Mouse (Mus musculus) midbrain, embryonic 10.5 days (tissue): ENCODE measurements around the gene Ddi2. TPM values are rescaled to one million over a fixed set of nuclear protein-coding genes. Genes with fewer than 3 reads are reported as not detected.

ENCODE experiments used
- DNase-seq: peaks from one replicate; pipeline ENCODE4 v3.0.0-alpha.2; 2017; ENCODE audit warnings: low spot score
- H3K27ac ChIP-seq: fragments of 300-500 bp; sonication (generic); replicated peaks from 2 replicates; pipeline ENCODE4 v1.5.1; 2016; ENCODE audit warnings: mild to moderate bottlenecking
- H3K27me3 ChIP-seq: fragments of 300-500 bp; sonication (generic); 2 replicates; pipeline ENCODE4 v1.6.1; 2016; ENCODE audit warnings: low read depth, mild to moderate bottlenecking; ENCODE audit not compliant: poor library complexity, severe bottlenecking
- H3K36me3 ChIP-seq: fragments of 300-500 bp; sonication (generic); 2 replicates; pipeline ENCODE4 v1.6.1; 2016; ENCODE audit warnings: mild to moderate bottlenecking, moderate library complexity
- H3K4me1 ChIP-seq: fragments of 300-500 bp; sonication (generic); 2 replicates; pipeline ENCODE4 v1.6.1; 2016
- H3K4me3 ChIP-seq: fragments of 300-500 bp; sonication (generic); 2 replicates; pipeline ENCODE4 v1.5.1; 2016; ENCODE audit warnings: mild to moderate bottlenecking, moderate library complexity
- H3K9me3 ChIP-seq: fragments of 300-500 bp; sonication (generic); replicated peaks from 2 replicates; pipeline ENCODE4 v1.6.1; 2016; ENCODE audit warnings: mild to moderate bottlenecking
- WGBS: fragments of 180-500 bp; shearing (Covaris S2); methylation state at CpG from one replicate; pipeline ENCODE4 v1.1.7; 2016; 5-methylcytosine and 5-hydroxymethylcytosine counted together
- polyA plus RNA-seq: library from polyadenylated mRNA; unstranded; fragments of >200 nt; fragmentation: Nextera tagmentation; extraction: Ambion mirVana; gene quantifications from 2 replicates; pipeline ENCODE4 v1.2.1, GENCODE M21; 2016

Gene Ddi2
- polyA plus RNA-seq, 1 experiment from 2014 or later: 23.7 TPM

DNA sequence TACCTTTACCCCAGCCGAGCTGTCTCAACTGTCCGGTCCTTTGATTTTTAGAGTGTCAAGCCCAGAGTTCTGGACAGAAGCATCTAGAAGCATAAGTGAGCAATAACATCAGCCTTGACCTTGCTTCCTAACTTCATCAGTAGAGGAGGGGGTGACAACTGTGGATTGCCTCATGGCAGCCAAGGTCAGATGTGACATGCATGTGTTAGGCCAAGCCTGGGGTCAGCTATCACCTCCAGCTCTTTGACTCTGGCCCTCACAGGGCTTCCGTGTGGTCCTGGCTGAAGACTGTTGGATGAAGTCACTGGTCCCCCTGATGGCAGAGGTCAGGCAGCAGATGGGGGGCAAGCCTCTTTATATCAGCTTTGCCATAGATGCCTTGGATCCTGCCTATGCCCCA lies 33.9 kb upstream of the Ddi2 start:
- H3K9me3 ChIP-seq: no peaks in the 10 kb centered on the region
- H3K4me3 ChIP-seq: no peak overlapping the region
- H3K36me3 ChIP-seq: peaks cover 14% of the 10 kb centered on the region
- DNase-seq: no peak
- no peaks in the 10 kb centered on the region for H3K27me3 ChIP-seq
- H3K4me1 ChIP-seq: peaks cover 3% of the 10 kb centered on the region; the same call in 1 of the 2 replicates
- no peak overlapping the region for H3K27ac ChIP-seq
- WGBS: 98% methylated on average over 3 of the region's 3 CpGs

DNA sequence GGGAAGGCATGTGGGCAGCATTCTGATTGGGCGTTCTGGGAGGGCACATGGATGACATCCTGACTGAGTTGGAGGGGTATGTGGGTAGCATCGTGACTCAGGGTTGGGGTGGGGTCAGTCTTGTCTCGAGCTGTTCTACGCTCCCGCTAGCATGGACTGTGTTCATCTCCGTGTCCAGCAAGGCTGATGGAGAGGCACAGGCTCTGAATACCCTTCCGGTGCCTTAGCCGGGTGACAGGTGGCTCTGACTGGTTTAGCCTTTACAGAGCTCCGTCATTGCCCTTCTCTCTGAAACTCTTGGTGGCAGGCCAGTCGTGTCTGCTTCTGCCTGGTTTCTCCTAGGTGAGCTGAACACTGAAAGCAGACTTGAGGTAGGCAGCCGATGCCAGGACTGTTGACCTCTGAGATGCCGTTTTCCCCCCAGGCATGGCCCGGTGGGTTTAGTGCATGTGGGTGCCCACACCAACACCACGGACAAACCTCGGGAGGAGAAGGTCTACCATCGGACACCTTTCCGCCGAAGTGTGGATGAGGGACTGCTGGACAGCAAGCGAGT lies 32.2 kb upstream of the Ddi2 start:
- Histone ChIP-seq H3K9me3 (no peaks in the 10 kb centered on the region), H3K27ac (no peak overlapping the region), H3K27me3 (no peaks in the 10 kb centered on the region), H3K4me3 (no peak overlapping the region), H3K36me3 (no peaks in the 10 kb centered on the region; the same call in 1 of the 2 replicates), H3K4me1 (peaks cover 10% of the 10 kb centered on the region)
- no peak for DNase-seq
- 94% methylated on average over 19 of the region's 19 CpGs for WGBS

DNA sequence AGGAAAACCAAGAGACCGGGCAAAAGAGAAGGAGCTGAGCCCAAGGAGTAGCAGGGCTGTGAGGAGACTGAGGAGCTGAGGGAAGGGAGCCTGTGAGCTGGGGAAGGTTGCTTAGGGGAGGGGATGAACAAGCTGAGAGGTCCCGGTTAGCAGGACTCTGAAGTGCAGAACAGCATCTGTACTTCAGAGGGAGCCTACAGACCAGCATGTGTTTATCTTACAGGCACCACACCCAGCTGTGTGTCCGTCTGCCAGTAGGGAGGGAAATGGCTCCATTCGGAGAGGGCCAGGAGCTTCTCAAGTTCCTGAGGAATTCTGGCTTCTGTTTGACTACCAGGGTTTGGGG lies 28.8 kb upstream of the Ddi2 start:
- peaks cover 10% of the 10 kb centered on the region for H3K4me1 ChIP-seq
- no peak overlapping the region for H3K4me3 ChIP-seq
- 16% methylated on average over 4 of the region's 4 CpGs for WGBS
- peaks cover 2% of the 10 kb centered on the region; the same call in 1 of the 2 replicates for H3K27me3 ChIP-seq
- DNase-seq: peak; percentile 18
- H3K9me3 ChIP-seq: no peaks in the 10 kb centered on the region
- H3K36me3 ChIP-seq: no peaks in the 10 kb centered on the region
- H3K27ac ChIP-seq: 0 out of 2 replicates have a peak overlapping the region, but pooled peaks have one; percentile 34

DNA sequence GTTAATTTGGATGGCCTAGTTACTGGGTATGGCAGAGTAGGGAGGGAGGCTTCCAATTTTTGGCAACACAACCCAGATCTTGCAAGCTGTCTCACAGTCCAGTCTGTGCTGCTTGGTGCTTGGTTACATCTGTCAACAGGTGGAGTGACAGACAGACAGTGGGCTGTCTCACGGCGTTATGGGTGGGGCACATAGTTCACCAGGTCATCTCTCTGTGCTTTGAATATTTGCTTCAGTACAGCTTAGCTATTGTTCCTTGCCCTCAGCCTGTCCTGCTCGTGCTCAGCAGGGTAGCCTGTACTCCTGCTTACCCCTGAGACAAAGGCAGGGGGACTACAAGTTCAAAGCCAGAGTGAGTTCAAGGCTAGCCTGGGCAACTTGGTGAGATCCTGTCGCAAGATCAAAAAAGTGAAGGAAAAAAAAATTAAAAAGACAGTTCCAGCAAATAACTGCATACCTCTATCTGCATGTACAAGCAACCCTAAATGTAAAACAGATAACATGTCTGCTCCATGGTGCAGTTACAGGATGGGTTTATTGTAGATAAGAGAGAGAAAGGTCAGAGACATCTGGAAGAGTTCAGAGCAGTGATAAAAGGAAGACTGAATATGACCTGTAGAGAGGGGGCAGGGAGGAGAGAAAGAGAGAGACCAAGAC lies 28.3 kb upstream of the Ddi2 start:
- peaks cover 14% of the 10 kb centered on the region for H3K4me1 ChIP-seq
- 49% methylated on average over 4 of the region's 4 CpGs for WGBS
- H3K27ac ChIP-seq: 0 out of 2 replicates have a peak overlapping the region, but pooled peaks have one; percentile 34
- H3K36me3 ChIP-seq: no peaks in the 10 kb centered on the region
- H3K27me3 ChIP-seq: peaks cover 7% of the 10 kb centered on the region; the same call in 1 of the 2 replicates
- no peak for DNase-seq
- no peak overlapping the region for H3K4me3 ChIP-seq
- H3K9me3 ChIP-seq: no peaks in the 10 kb centered on the region

DNA sequence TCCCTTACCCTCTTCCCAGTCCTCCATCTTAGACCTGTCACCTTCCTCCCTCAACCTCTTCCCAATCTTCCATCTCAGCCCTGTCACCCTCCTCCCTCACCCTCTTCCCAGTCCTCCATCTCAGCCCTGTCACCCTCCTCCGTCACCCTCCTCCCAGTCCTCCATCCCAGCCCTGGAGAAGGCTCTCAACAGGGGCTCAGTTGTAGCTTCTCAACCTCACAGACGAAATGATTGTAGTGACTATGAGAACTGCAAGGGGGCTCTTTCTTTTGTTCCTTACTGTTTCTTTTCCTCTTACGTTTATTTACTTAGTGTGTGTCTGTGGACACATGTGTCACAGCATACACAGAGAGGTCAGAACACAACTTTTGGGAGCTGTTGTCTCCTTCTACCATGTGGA lies 27.6 kb upstream of the Ddi2 start:
- peaks cover 8% of the 10 kb centered on the region; the same call in 1 of the 2 replicates for H3K27me3 ChIP-seq
- H3K27ac ChIP-seq: no peak overlapping the region
- H3K4me1 ChIP-seq: peaks cover 16% of the 10 kb centered on the region
- no peak overlapping the region for H3K4me3 ChIP-seq
- no peaks in the 10 kb centered on the region for H3K9me3 ChIP-seq
- DNase-seq: no peak
- 66% methylated on average over 3 of the region's 3 CpGs for WGBS
- no peaks in the 10 kb centered on the region for H3K36me3 ChIP-seq

DNA sequence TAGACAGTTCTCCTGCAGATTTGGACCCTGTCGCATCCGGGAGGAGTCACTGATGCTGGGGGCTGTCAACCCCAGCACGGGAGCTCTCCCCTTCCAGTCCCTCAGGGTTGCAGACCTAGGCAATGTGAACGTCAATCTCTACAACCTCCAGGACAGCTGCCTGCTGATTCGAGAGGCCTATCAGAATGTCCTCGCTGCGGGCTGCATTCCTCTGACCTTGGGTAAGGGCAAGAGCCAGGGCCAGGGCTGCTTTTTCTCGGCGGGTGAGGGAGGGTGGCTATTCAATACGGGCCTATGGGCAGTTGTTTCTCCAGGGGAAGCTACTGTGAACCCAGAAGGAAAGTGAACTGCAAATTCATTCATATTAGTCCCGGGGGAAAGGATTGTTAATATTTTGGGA lies 26.3 kb upstream of the Ddi2 start:
- H3K27ac ChIP-seq: no peak overlapping the region
- peaks cover 16% of the 10 kb centered on the region for H3K4me1 ChIP-seq
- DNase-seq: no peak
- peaks cover 8% of the 10 kb centered on the region; the same call in 1 of the 2 replicates for H3K27me3 ChIP-seq
- H3K36me3 ChIP-seq: no peaks in the 10 kb centered on the region
- no peak overlapping the region for H3K4me3 ChIP-seq
- no peaks in the 10 kb centered on the region for H3K9me3 ChIP-seq
- 54% methylated on average over 11 of the region's 11 CpGs for WGBS

DNA sequence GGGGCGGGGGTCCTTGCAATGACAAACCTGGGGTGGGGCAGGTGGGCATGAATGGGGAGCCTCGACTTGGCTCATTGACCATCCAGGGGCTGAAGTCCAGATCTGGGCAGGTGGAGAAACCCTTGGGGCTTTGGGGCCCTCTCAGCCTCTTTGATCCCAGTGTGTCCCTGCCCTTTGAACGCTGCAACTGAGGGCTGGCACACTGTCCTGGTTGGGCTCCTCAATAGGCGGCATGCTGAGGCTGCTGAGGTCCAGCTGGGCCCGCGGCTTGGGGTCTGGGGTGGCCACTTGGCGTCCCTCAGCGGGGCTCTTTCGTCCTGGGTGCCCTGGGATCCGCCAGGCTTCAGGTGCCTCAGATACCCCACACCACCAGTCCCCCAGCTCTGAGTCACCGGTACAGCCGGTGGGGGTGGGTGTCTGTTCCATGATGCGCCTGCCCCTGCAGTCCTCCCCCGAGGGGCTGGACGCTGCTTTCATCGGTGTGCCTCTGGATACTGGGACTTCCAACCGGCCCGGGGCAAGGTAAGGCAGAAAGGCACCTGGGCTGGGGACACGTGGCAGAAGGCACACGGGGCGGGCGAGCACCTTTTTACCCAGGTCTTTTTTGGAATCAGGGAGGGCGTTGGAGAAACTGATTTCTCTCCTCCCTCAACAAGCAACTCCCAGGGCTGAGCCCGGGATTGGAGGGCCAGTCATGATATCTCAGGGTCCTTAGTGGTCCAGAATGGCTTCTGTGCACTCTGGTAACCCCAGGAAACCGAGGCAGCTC lies 23.5 kb upstream of the Ddi2 start, which contains the start of gene Agmat:
Agmat (plus strand) TSS at position 95 of the 769 bp plus-strand sequence.
- Histone ChIP-seq H3K4me3 (no peak within 1 kb of the TSS), H3K27ac (no peak within 1 kb of the TSS; the same call in 1 of the 2 replicates), H3K4me1 (peaks cover 10% of the 10 kb centered on the region), H3K36me3 (no peaks in the 10 kb centered on the region), H3K9me3 (no peaks in the 10 kb centered on the region), H3K27me3 (peaks cover 8% of the 10 kb centered on the region; the same call in 1 of the 2 replicates)
- WGBS: 23% methylated on average over 25 of the region's 25 CpGs
- DNase-seq: no peak

DNA sequence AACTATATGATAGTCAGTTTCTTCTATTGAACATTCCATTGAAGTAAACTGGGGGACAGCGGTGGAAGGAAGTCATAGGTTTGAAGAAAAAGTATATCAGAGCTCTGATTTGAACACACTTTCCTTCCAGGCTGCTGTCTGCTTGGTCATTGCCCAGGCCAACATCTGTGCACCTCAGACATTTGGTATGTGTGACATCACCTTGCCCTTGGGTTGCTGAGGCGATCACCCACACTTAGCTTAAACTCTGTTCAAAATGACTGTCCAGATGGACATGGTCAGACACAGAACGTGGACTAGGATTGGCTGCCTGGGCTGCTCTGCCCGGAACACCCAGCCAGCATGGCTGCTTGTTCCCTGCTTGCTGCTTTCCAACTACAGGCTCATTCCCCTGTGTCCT lies 19.2 kb upstream of the Ddi2 start:
- Histone ChIP-seq H3K27me3 (peaks cover 8% of the 10 kb centered on the region; the same call in 1 of the 2 replicates), H3K4me1 (peaks cover 6% of the 10 kb centered on the region), H3K27ac (no peak overlapping the region), H3K9me3 (no peaks in the 10 kb centered on the region), H3K4me3 (no peak overlapping the region), H3K36me3 (no peaks in the 10 kb centered on the region)
- DNase-seq: no peak
- WGBS: 94% methylated on average over 4 of the region's 4 CpGs

DNA sequence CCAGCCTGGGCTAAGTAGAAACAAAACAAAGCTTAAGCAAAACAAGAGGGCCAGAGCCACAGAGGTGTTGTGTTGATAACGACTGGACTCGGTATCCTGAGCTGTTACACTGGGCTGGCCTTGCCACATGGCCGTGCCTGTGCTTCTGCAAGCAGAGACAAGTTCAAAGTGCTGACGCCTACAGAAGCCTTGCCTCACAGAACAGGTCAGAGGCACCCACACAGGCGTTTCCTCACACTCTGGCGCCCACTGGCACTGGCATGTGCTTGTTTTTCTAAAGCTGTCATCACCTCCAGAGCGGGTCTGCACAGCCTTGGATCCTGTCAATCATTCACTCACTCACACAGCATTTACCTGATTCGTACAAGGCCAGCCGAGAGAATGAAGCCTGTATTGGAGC lies 18.6 kb upstream of the Ddi2 start:
- Histone ChIP-seq H3K27me3 (peaks cover 5% of the 10 kb centered on the region; the same call in 1 of the 2 replicates), H3K27ac (no peak overlapping the region), H3K36me3 (no peaks in the 10 kb centered on the region), H3K9me3 (no peaks in the 10 kb centered on the region), H3K4me1 (peaks cover 5% of the 10 kb centered on the region), H3K4me3 (no peak overlapping the region)
- no peak for DNase-seq
- WGBS: 69% methylated on average over 9 of the region's 9 CpGs

DNA sequence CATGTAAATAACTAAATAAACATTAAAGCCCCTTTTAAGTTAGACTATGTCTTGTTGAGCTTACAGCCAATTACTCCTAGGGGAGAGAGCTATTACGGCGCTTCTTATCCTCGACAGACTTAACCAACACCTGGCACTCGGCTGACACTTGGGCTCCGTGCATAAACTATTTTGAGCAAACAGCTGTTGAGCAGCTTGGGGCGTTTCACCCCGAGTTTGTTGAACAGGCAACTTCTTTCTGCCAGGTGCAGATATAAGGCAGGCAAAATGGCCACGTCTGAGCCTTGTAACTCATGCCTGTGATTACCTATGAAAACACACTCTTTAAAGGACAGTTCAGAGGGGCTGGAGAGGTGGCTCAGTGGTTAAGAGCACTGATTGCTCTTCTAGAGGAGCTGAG lies 14.8 kb upstream of the Ddi2 start:
- Histone ChIP-seq H3K4me3 (no peak overlapping the region), H3K9me3 (no peaks in the 10 kb centered on the region)
- 80% methylated on average over 8 of the region's 8 CpGs for WGBS

DNA sequence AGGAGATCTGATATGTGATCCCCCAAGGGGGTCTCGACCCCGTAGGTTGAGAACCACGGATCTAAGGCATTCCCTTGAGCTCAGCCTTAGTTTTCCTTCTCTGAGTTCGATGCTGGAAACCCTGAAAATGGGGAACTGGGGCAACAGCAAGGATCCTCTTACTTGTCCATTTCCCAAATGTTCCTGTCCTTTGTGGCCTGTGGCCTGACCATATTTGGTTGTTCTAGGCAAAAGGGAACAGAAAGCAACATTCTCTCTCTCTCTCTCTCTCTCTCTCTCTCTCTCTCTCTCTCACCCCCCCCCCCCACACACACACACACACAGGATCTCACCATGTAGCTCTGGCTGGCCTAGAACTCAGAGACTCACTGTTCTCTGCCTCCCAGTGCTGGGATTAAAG lies 13.6 kb upstream of the Ddi2 start:
- no peak overlapping the region for H3K4me3 ChIP-seq
- no peak overlapping the region for H3K27ac ChIP-seq
- peaks cover 13% of the 10 kb centered on the region for H3K4me1 ChIP-seq
- DNase-seq: no peak
- no peaks in the 10 kb centered on the region for H3K27me3 ChIP-seq
- no peaks in the 10 kb centered on the region for H3K9me3 ChIP-seq
- WGBS: 73% methylated on average over 4 of the region's 4 CpGs
- no peaks in the 10 kb centered on the region for H3K36me3 ChIP-seq

More for the DNA sequence above, 14.8 kb upstream of the Ddi2 start:
- H3K27ac ChIP-seq: no peak overlapping the region
- H3K27me3 ChIP-seq: no peaks in the 10 kb centered on the region
- H3K36me3 ChIP-seq: no peaks in the 10 kb centered on the region
- DNase-seq: no peak
- H3K4me1 ChIP-seq: peaks cover 13% of the 10 kb centered on the region

DNA sequence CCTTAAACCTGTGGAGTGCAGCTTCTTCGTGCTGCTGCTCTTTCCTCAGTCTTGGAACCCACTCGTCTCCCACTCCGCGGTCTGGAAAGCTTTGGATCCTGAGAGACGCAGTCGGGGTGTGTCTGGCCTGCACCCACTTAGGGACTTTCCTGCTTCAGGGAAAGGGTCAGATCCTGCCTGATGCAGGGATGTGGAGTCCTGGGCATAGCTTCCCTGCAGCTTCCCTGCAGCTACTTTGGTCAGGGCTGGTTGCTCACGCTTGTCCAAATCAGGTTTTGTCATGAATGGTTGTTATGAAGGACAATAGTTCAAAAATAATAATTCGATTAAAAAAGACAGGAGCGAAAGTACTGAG lies 12.0 kb upstream of the Ddi2 start:
- H3K36me3 ChIP-seq: no peaks in the 10 kb centered on the region
- 25% methylated on average over 9 of the region's 9 CpGs for WGBS
- peak overlapping the region; percentile 53 for H3K4me3 ChIP-seq
- H3K27ac ChIP-seq: peak overlapping the region; percentile 84
- no peak for DNase-seq
- peaks cover 13% of the 10 kb centered on the region for H3K4me1 ChIP-seq
- H3K27me3 ChIP-seq: no peaks in the 10 kb centered on the region
- no peaks in the 10 kb centered on the region for H3K9me3 ChIP-seq
